Mouse (Mus musculus) olfactory bulb, adult 2 months (tissue): ENCODE results near the gene Cand2.

ENCODE experiments used
- CTCF ChIP-seq: fragments of 200-500 bp; IDR thresholded peaks from 2 replicates; pipeline ENCODE4 v1.5.1; 2012; ENCODE audit warnings: low read depth, mild to moderate bottlenecking, low read length, moderate library complexity; ENCODE audit not compliant: insufficient read depth
- POLR2A ChIP-seq: fragments of 200-500 bp; IDR thresholded peaks from 2 replicates; pipeline ENCODE4 v1.6.1; 2012; ENCODE audit warnings: mild to moderate bottlenecking, low read depth, low read length, moderate library complexity; ENCODE audit not compliant: insufficient read depth

DNA sequence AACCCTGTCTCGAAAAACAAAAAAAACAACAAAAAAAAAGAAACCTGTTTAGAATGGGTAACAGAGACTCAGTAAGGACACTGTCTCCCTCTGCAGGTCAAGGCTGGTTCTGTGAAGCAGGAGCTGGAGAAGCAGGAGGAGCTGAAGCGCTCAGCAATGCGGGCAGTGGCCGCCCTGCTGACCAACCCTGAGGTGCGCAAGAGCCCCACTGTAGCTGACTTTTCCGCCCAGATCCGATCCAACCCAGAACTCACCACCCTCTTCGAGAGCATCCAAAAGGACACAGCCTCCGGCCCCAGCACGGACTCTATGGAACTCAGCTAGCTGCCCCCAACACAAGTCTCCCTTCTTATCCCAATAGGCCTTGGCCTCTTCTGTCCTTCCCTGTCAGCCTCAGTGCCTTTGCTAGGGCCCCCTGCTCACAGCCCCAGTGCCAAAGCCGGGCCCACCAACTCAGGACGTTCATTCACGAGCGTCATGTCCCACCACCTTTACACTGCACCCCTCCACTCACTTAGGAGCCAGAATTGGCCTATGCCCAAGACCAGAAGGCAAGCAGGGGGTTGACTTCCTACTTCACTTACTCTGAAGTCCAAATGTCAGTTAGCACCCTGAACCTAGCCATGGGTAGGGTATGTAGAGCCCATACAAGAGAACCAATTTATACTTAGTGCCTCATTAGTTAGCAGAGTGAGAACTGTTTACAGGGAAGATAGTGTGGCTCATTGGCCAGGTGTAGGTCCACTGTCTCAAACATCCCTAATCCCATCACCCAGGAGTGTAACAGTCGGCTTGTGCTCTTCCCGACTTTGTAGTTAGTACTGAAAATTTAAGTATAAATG, 29.4 kb downstream of the Cand2 start:
- TF ChIP-seq CTCF, result peak; percentile 22; the same call in 1 of the 2 replicates
- TF ChIP-seq POLR2A, result no peak
